Mouse (Mus musculus) lung, postnatal 0 days (tissue): ENCODE measurements around the gene Msln. TPM values are rescaled to one million over a fixed set of nuclear protein-coding genes. Genes with fewer than 3 reads are reported as not detected.

Experiments
- ATAC-seq: fragments of 200-750 bp; cut with Nextera tagmentation; 2 replicates; pipeline ENCODE4 v1.8.0; 2017; ENCODE audit warnings: moderate library complexity
- DNase-seq: peaks from one replicate; pipeline ENCODE4 v3.0.0-alpha.2; 2016; ENCODE audit warnings: low spot score
- H3K27ac ChIP-seq: fragments of 300-500 bp; sonication (generic); 2 replicates; pipeline ENCODE4 v1.5.1; 2014; ENCODE audit warnings: antibody characterized with exemption, mild to moderate bottlenecking, low read length, mixed read lengths
- H3K27me3 ChIP-seq: fragments of 300-500 bp; sonication (generic); replicated peaks from 2 replicates; pipeline ENCODE4 v1.6.1; 2014; ENCODE audit warnings: low read length, mixed read lengths; ENCODE audit not compliant: insufficient read depth
- H3K36me3 ChIP-seq: fragments of 300-500 bp; sonication (generic); 2 replicates; pipeline ENCODE4 v1.6.1; 2014; ENCODE audit warnings: low read length, mixed read lengths; ENCODE audit not compliant: insufficient read depth
- H3K4me1 ChIP-seq: fragments of 300-500 bp; sonication (generic); 2 replicates; pipeline ENCODE4 v1.6.1; 2014; ENCODE audit warnings: antibody characterized with exemption, low read depth, low read length, mixed read lengths; ENCODE audit not compliant: insufficient read depth
- H3K4me2 ChIP-seq: fragments of 300-500 bp; sonication (generic); replicated peaks from 2 replicates; pipeline ENCODE4 v1.6.1; 2014; ENCODE audit warnings: low read depth, mild to moderate bottlenecking, low read length, moderate library complexity, mixed read lengths
- H3K4me3 ChIP-seq: fragments of 300-500 bp; sonication (generic); 2 replicates; pipeline ENCODE4 v1.5.1; 2014; ENCODE audit warnings: low read depth, low read length
- H3K9ac ChIP-seq: fragments of 300-500 bp; sonication (generic); replicated peaks from 2 replicates; pipeline ENCODE4 v1.6.1; 2014; ENCODE audit warnings: low read depth, mild to moderate bottlenecking
- H3K9me3 ChIP-seq: fragments of 300-500 bp; sonication (generic); 2 replicates; pipeline ENCODE4 v1.6.1; 2016; ENCODE audit warnings: low read length, mixed read lengths
- CTCF ChIP-seq: IDR thresholded peaks from 2 replicates; pipeline ENCODE4 v1.5.1; 2016; ENCODE audit warnings: antibody characterized with exemption, mild to moderate bottlenecking
- EP300 ChIP-seq: IDR thresholded peaks from 2 replicates; pipeline ENCODE4 v1.6.1; 2016; ENCODE audit warnings: antibody characterized with exemption, mild to moderate bottlenecking, control low read depth
- WGBS: fragments of 180-500 bp; shearing (Covaris S2); extraction: QIAGEN DNeasy Blood & Tissue Kit; methylation state at CpG from one replicate; pipeline ENCODE4 v1.1.7; 2014; 5-methylcytosine and 5-hydroxymethylcytosine counted together
- polyA plus RNA-seq: library from polyadenylated mRNA; unstranded; fragments of >200 nt; fragmentation: Nextera tagmentation; extraction: Ambion mirVana; gene quantifications from 2 replicates; pipeline ENCODE4 v1.2.1, GENCODE M21; 2015

Gene Msln
- polyA plus RNA-seq, 1 experiment from 2014 or later = 584 TPM

GRCm38 (mm10) chr17:25760148-25760547, 6.0 kb upstream of the Msln start:
- ATAC-seq = no peak

DNA sequence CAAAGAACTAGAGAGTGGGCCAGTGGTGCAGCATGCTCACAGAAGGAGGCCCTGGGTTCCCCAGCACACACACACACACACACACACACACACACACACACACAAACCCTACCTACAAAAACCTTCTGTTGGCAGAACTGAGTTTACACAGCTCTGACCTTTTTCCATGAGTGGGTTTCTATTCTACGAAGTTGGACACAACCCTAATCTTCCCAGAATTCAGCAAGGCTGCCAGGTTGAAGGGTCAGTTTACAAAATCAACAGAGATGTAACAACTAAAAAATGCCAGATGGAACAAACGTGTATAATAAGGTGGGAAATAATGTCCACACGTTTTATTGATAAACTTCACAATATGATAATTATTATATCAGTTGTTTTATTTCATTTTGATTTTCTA, 3.5 kb upstream of the Msln start:
- WGBS = 42% methylated on average over 3 of the region's 3 CpGs
- TF ChIP-seq EP300 = no peak
- no peaks in the 10 kb centered on the region for H3K36me3 ChIP-seq
- no peaks in the 10 kb centered on the region for H3K27me3 ChIP-seq
- no peaks in the 10 kb centered on the region for H3K4me1 ChIP-seq
- no peak overlapping the region for H3K4me3 ChIP-seq
- H3K9ac ChIP-seq = no peak overlapping the region
- H3K4me2 ChIP-seq = no peak overlapping the region
- ATAC-seq = no peak
- no peaks in the 10 kb centered on the region for H3K9me3 ChIP-seq
- H3K27ac ChIP-seq = peak overlapping the region; percentile 89
- DNase-seq = no peak

More at GRCm38 (mm10) chr17:25760148-25760547, 6.0 kb upstream of the Msln start:
- 64% methylated on average over 8 of the region's 8 CpGs for WGBS
- Histone ChIP-seq H3K36me3 (no peaks in the 10 kb centered on the region), H3K4me2 (no peak overlapping the region), H3K9me3 (no peaks in the 10 kb centered on the region), H3K4me3 (no peak overlapping the region), H3K9ac (no peak overlapping the region), H3K4me1 (no peaks in the 10 kb centered on the region), H3K27me3 (no peaks in the 10 kb centered on the region), H3K27ac (no peak overlapping the region)
- TF ChIP-seq CTCF (no peak), EP300 (no peak)
- no peak for DNase-seq

GRCm38 (mm10) chr17:25756378-25757242, 2.4 kb upstream of the Msln start:
- H3K27ac ChIP-seq = peak overlapping the region; percentile 89
- 55% methylated on average over 9 of the region's 9 CpGs for WGBS

GRCm38 (mm10) chr17:25755627-25756377, 1.6 kb upstream of the Msln start:
- no peak overlapping the region for H3K9ac ChIP-seq

More at GRCm38 (mm10) chr17:25756378-25757242, 2.4 kb upstream of the Msln start:
- H3K4me3 ChIP-seq = no peak overlapping the region
- H3K36me3 ChIP-seq = no peaks in the 10 kb centered on the region
- no peaks in the 10 kb centered on the region for H3K4me1 ChIP-seq
- no peak overlapping the region for H3K4me2 ChIP-seq
- peak; percentile 87 for ATAC-seq
- DNase-seq = peak; percentile 81
- peak; percentile 87 for TF ChIP-seq EP300
- no peak for TF ChIP-seq CTCF
- no peaks in the 10 kb centered on the region for H3K9me3 ChIP-seq
- no peak overlapping the region for H3K9ac ChIP-seq
- H3K27me3 ChIP-seq = no peaks in the 10 kb centered on the region

GRCm38 (mm10) chr17:25755086-25755485, 908 bp upstream of the Msln start:
- 70% methylated on average over 4 of the region's 4 CpGs for WGBS
- no peak for ATAC-seq
- Histone ChIP-seq H3K9ac (no peak overlapping the region), H3K4me2 (no peak overlapping the region), H3K27ac (peak overlapping the region; percentile 89), H3K4me1 (no peaks in the 10 kb centered on the region), H3K9me3 (no peaks in the 10 kb centered on the region), H3K4me3 (no peak overlapping the region), H3K36me3 (no peaks in the 10 kb centered on the region), H3K27me3 (no peaks in the 10 kb centered on the region)
- no peak for TF ChIP-seq EP300
- TF ChIP-seq CTCF = no peak
- DNase-seq = no peak

More at GRCm38 (mm10) chr17:25755627-25756377, 1.6 kb upstream of the Msln start:
- DNase-seq (peak; percentile 54), ATAC-seq (peak; percentile 51)
- H3K4me3 ChIP-seq = no peak overlapping the region
- 18% methylated on average over 4 of the region's 4 CpGs for WGBS
- H3K4me2 ChIP-seq = no peak overlapping the region
- H3K4me1 ChIP-seq = no peaks in the 10 kb centered on the region
- peak overlapping the region; percentile 89 for H3K27ac ChIP-seq
- TF ChIP-seq EP300 (peak; percentile 86), CTCF (no peak)
- H3K27me3 ChIP-seq = no peaks in the 10 kb centered on the region
- no peaks in the 10 kb centered on the region for H3K36me3 ChIP-seq
- no peaks in the 10 kb centered on the region for H3K9me3 ChIP-seq

DNA sequence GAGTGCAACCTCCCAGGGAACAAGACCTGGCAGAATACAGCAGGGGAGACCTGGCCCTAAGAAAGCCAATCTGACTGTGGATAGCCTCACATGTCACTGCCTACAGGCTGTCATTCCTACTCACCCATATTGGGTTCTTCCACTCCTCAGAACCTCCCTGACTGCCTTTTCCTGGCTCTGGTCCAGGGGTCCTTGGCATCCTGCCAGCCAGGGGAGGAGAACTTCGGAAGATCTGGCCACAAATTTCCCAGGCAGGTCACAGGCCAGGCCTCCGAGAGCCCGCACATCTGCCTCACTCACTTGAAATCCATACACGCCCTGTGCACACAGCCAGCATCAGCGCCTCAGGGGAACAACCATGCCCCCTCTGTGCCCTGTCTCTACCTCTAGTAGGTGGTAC, 2.7 kb downstream of the Msln start:
- peak; percentile 34 for ATAC-seq
- DNase-seq = peak; percentile 52
- Histone ChIP-seq H3K4me3 (no peak overlapping the region), H3K36me3 (no peaks in the 10 kb centered on the region), H3K9ac (no peak overlapping the region), H3K27ac (peak overlapping the region; percentile 62; the same call in 1 of the 2 replicates), H3K4me1 (peaks cover 6% of the 10 kb centered on the region; the same call in 1 of the 2 replicates), H3K27me3 (no peaks in the 10 kb centered on the region), H3K9me3 (no peaks in the 10 kb centered on the region), H3K4me2 (0 out of 2 replicates have a peak overlapping the region, but pooled peaks have one; percentile 11)
- TF ChIP-seq EP300 = no peak
- no peak for TF ChIP-seq CTCF
- 12% methylated on average over 5 of the region's 5 CpGs for WGBS
